Mouse (Mus musculus) heart, postnatal 10 days (tissue): ENCODE data around the gene Atxn7l3. TPM values are rescaled to one million over a fixed set of nuclear protein-coding genes. Genes with fewer than 3 reads are reported as not detected.
A peak's percentile ranks its signal among the peaks of the same experiment; 100 is the strongest.

Experiments
- DNase-seq, 2 experiments: peaks; one replicate each; pipeline ENCODE4 v3.0.0; 2021
- intact Hi-C: fragments of 180-260 bp; cut with DNase I; formaldehyde crosslinking; loops from one replicate; pipeline ENCODE4 v1.15.1; 2025
- total RNA-seq, 2 experiments: library from RNA; stranded (reverse); gene quantifications; 2 replicates each; pipeline ENCODE4 v1.2.3; 2021

The Atxn7l3 gene
- 10 to 100 TPM; 34.1 to 38.3 TPM for total RNA-seq

DNA sequence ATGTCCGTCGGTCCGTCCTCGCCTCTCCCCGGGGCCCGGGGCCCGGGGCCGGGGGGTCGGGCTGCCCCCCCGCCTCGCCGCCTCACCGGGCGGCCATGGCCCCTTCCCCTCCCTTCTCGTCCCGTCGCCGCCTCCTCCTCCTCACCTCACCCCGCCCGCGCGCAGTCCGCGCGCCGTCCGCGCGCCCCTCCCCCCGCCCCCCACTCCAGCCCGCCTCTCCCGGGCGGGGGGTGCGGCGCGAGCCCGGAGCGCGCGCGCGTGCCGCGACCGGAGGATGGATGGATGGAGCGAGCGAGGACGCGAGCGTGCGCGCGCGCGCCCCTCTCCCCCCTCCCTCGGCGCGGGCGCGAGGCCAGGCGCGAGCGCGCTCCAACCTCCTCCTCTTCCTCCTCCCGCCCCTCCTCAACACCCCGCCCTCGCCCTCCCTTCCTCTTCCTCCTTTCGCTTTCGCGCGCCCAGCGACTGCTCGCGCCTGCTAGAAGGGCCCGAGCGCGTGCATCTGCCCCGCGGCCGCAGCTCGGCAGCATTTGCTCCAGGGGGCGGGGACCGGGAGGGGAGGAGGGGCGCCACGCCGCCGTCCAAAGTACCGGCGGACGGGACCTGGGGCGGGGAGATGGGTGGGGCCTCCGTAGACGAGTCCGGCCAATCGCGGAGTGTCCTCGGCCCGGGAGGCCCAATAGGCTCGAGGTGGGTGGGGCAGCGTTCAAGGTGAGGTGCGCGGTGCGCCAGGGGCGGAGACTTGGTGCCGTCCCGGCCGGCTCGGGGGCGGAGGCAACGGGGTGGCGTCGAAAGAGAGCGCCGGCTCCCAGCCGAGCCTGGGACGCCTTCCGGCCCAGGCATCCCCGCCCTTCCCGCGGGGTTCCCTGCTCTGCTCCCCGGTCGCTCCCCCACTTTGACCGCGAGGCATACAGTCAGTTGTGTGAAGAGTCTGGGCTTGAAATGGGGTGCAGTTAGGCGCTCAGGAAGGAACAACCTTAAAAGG, at the start of gene Atxn7l3:
Gene Atxn7l3, minus strand, starts transcription at position 141 of the 982 bp plus-strand sequence.
- DNase-seq: peak; percentile 98 to 99
- intact Hi-C loops: no loop called here

GRCm38 (mm10) chr11:102344458-102344857, 48.0 kb upstream of the Atxn7l3 start:
- intact Hi-C loops: no loop called here
- no peak for DNase-seq

- DNase-seq: no peak
- intact Hi-C loops: no loop called here
Measured at GRCm38 (mm10) chr11:102342742-102343141, 46.3 kb upstream of the Atxn7l3 start.

DNA sequence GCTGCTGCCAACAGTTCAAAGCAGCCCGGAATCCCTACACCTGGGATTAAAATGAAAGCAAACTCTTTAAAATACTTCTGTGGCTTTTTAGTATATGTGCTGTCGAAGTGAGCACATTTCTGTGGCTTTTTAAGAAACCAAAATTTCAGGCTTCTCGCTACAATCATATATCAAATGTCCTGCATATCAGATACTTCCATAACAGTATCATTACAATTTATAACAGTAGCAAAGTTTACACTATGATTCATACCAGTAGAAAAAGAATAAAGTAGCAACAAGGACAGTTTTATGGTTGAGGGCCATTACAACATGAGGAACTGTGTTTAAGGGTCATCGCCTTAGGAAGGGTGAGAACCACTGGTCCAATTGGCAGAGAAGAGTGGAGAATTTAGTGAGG, 44.7 kb upstream of the Atxn7l3 start:
- intact Hi-C loops: no loop called here
- no peak for DNase-seq

DNA sequence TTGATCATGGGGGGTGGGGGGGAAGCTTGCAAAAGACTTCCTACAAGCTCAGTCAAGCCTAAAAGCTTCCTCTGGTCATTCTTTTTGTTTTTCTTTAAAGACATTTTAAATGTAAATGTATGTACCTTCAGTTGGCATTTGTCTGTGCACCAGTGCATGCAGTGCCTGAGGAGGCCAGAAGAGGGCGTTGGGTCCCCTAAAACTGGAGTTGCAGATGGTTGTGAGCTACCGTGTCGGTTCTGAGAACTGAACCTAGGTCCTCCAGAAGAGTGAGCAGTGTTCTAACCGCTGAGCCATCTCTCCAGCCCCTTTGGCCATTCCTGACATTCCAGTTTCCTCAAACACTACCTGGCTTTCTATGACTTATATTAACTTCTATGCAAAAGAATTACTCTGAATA, 43.2 kb upstream of the Atxn7l3 start:
- DNase-seq: no peak
- intact Hi-C loops: no loop called here

DNA sequence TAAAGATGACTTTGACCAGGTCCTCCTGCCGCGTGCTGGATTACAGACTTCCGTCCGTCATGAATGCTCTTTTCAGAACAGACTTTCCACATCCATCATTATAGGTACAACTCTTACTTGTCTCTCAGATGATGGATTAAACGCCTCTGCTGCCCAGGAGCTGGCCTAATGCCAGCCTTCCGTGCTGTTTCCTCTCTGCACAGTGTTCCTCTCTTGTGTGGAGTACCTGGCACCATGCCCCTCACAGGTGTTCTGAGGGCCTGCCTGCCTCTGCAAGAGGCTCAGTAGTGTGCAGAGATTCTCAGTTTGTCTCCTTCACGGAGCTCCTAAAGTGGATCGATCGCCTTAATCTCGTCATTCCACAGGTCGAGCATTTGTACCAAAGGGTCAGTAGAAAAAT, 42.8 kb upstream of the Atxn7l3 start:
- peak in 1 of 2 experiments; percentile 34 for DNase-seq
- intact Hi-C loops: no loop called here

- peak; percentile 90 to 92 for DNase-seq
- intact Hi-C loops: no loop called here
Measured at GRCm38 (mm10) chr11:102338561-102338960, 42.1 kb upstream of the Atxn7l3 start.

GRCm38 (mm10) chr11:102337921-102338320, 41.5 kb upstream of the Atxn7l3 start:
- DNase-seq: no peak
- intact Hi-C loops: no loop called here

GRCm38 (mm10) chr11:102336191-102336590, 39.8 kb upstream of the Atxn7l3 start:
- DNase-seq: no peak

GRCm38 (mm10) chr11:102334973-102335700, 38.7 kb upstream of the Atxn7l3 start:
- DNase-seq: peak; percentile 50 to 72
- intact Hi-C loops: loop anchor here (5.0 kb wide), 1 partner anchor 42 kb away; no protein-coding TSS in a partner anchor

More at GRCm38 (mm10) chr11:102336191-102336590, 39.8 kb upstream of the Atxn7l3 start:
- intact Hi-C loops: no loop called here

- intact Hi-C loops: loop anchor here (5.0 kb wide), 1 partner anchor 43 kb away; no protein-coding TSS in a partner anchor
- DNase-seq: no peak
Measured at GRCm38 (mm10) chr11:102334010-102334409, 37.6 kb upstream of the Atxn7l3 start.

DNA sequence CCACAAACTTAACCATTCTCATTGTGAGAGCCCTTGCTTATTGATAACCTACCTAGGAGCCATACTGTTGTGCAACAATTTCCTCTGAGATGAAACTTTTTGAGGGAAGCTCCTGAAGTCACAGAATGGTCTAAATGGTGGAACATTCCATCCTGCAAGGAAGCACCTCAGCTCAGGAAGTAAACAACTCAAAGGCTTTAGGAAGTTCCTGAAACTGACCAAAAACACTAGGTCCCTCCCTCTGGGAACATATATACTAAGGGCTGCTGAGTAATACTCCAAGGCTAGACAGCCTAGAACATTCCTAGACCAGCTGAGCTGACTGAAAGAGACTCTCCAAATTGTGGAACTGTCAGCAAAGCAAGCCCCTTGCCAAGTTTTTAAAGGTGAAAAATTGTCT, 36.6 kb upstream of the Atxn7l3 start:
- no peak for DNase-seq
- intact Hi-C loops: loop anchor here (5.0 kb wide), 1 partner anchor 44 kb away; no protein-coding TSS in a partner anchor

GRCm38 (mm10) chr11:102331806-102332205, 35.4 kb upstream of the Atxn7l3 start:
- no peak for DNase-seq
- intact Hi-C loops: loop anchor here (5.0 kb wide), 1 partner anchor 45 kb away; no protein-coding TSS in a partner anchor

GRCm38 (mm10) chr11:102330039-102330438, 33.6 kb upstream of the Atxn7l3 start:
- no peak for DNase-seq
- intact Hi-C loops: loop anchor here (5.0 kb wide), 1 partner anchor 47 kb away; no protein-coding TSS in a partner anchor

- no peak for DNase-seq
- intact Hi-C loops: no loop called here
Measured at GRCm38 (mm10) chr11:102329518-102329917, 33.1 kb upstream of the Atxn7l3 start.

- no peak for DNase-seq
- intact Hi-C loops: no loop called here
Measured at GRCm38 (mm10) chr11:102327839-102328238, 31.4 kb upstream of the Atxn7l3 start.

GRCm38 (mm10) chr11:102327250-102327649, 30.8 kb upstream of the Atxn7l3 start:
- no peak for DNase-seq
- intact Hi-C loops: no loop called here

GRCm38 (mm10) chr11:102323516-102323915, 27.1 kb upstream of the Atxn7l3 start:
- no peak for DNase-seq
- intact Hi-C loops: no loop called here

DNA sequence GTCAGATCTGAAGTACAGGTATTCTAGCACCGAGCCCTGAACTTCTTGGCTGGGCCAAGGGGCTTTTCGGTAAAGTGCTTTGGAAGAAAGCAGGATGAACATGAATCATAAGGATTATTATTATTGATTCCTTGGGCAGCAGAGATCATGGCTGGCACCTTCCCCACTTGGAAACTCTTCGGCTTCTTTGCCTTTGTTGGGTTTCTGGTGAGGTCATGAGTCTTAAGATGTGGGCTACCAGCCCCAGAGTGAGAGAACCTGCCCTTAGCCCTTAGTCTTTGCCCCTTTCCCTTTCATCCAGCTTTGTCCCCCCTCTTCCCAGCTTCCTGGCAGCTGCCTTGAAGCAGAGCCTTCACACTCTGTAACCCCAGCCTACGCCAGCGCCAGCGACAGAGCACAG, 25.5 kb upstream of the Atxn7l3 start:
- intact Hi-C loops: no loop called here
- DNase-seq: no peak

- DNase-seq: peak; percentile 88 to 92
- intact Hi-C loops: no loop called here
Measured at GRCm38 (mm10) chr11:102320686-102321005, 24.2 kb upstream of the Atxn7l3 start.
